Mouse (Mus musculus): ENCODE measurements around the gene Ehd1.
"Not testable (repeated sequence)": the region's sequence is repeated elsewhere in the genome, so short reads cannot be mapped to it uniquely, and the experiment has no call there.

The Ehd1 gene

GRCm38 (mm10) chr19:6303831-6304230 is 27.3 kb downstream of the Ehd1 start:
- no peak for DNase-seq

GRCm38 (mm10) chr19:6304787-6305516 is 28.4 kb downstream of the Ehd1 start:
- DNase-seq = peak; percentile 99

GRCm38 (mm10) chr19:6305517-6306115 is 29.1 kb downstream of the Ehd1 start:
- peak; percentile 93 for DNase-seq

GRCm38 (mm10) chr19:6306137-6306551 is 29.6 kb downstream of the Ehd1 start, which contains the start of gene Cdc42bpg:
TSS of gene Cdc42bpg (plus strand) at chr19:6306456.
- peak; percentile 99 for DNase-seq

- peak; percentile 98 for DNase-seq
These were observed 30.1 kb downstream of the Ehd1 start for GRCm38 (mm10) chr19:6306586-6306985.

GRCm38 (mm10) chr19:6307733-6308531 is 31.4 kb downstream of the Ehd1 start:
- DNase-seq = no peak

GRCm38 (mm10) chr19:6310181-6310580 is 33.7 kb downstream of the Ehd1 start:
- DNase-seq = no peak

GRCm38 (mm10) chr19:6311783-6312182 is 35.3 kb downstream of the Ehd1 start:
- not testable (repeated sequence) for DNase-seq

- no peak for DNase-seq
These were observed 37.3 kb downstream of the Ehd1 start for GRCm38 (mm10) chr19:6313796-6314195.

- DNase-seq = no peak
These were observed 38.0 kb downstream of the Ehd1 start for GRCm38 (mm10) chr19:6314513-6314912.

- no peak for DNase-seq
These were observed 39.0 kb downstream of the Ehd1 start for GRCm38 (mm10) chr19:6315573-6315972.

GRCm38 (mm10) chr19:6318145-6318544 is 41.6 kb downstream of the Ehd1 start:
- DNase-seq = no peak

GRCm38 (mm10) chr19:6321358-6321757 is 44.8 kb downstream of the Ehd1 start:
- DNase-seq = no peak

- DNase-seq = peak; percentile 98
These were observed 45.5 kb downstream of the Ehd1 start for GRCm38 (mm10) chr19:6321786-6322621.

GRCm38 (mm10) chr19:6324751-6325150 is 48.2 kb downstream of the Ehd1 start:
- DNase-seq = no peak

- no peak for DNase-seq
These were observed 54.7 kb downstream of the Ehd1 start for GRCm38 (mm10) chr19:6331178-6331577.

GRCm38 (mm10) chr19:6331719-6332516 is 55.4 kb downstream of the Ehd1 start:
- no peak for DNase-seq

GRCm38 (mm10) chr19:6333761-6334595 is 57.5 kb downstream of the Ehd1 start:
- no peak for DNase-seq

- peak; percentile 100 for DNase-seq
These were observed 58.3 kb downstream of the Ehd1 start, which contains the start of gene Men1 for GRCm38 (mm10) chr19:6334673-6335457. TSS of gene Men1 (plus strand) at chr19:6334979.

- peak; percentile 96 for DNase-seq
These were observed 58.9 kb downstream of the Ehd1 start for GRCm38 (mm10) chr19:6335458-6335827.

All from heart, adult 11 months (tissue).